Mouse (Mus musculus) liver, embryonic 11.5 days (tissue): ENCODE results near the gene Mllt3. TPM values are rescaled to one million over a fixed set of nuclear protein-coding genes. Genes with fewer than 3 reads are reported as not detected.

ENCODE experiments used
- ATAC-seq: fragments of 200-750 bp; cut with Nextera tagmentation; replicated peaks from 2 replicates; pipeline ENCODE4 v1.8.0; 2017; ENCODE audit warnings: moderate number of reproducible peaks, mild to moderate bottlenecking, moderate TSS enrichment, moderate library complexity; ENCODE audit not compliant: low FRiP score
- DNase-seq: peaks from one replicate; pipeline ENCODE4 v3.0.0-alpha.2; 2017; ENCODE audit warnings: low spot score
- H3K27ac ChIP-seq: fragments of 300-500 bp; sonication (generic); 2 replicates; pipeline ENCODE4 v1.5.1; 2014; ENCODE audit warnings: mild to moderate bottlenecking, low read depth, low read length, control low read depth
- H3K27me3 ChIP-seq: fragments of 300-500 bp; sonication (generic); replicated peaks from 2 replicates; pipeline ENCODE4 v1.6.1; 2014; ENCODE audit warnings: low read length, mixed read lengths; ENCODE audit not compliant: control insufficient read depth, insufficient read depth
- H3K36me3 ChIP-seq: fragments of 300-500 bp; sonication (generic); 2 replicates; pipeline ENCODE4 v1.6.1; 2014; ENCODE audit warnings: mild to moderate bottlenecking, low read length, moderate library complexity, mixed read lengths; ENCODE audit not compliant: control insufficient read depth, insufficient read depth
- H3K4me1 ChIP-seq: fragments of 300-500 bp; sonication (generic); replicated peaks from 2 replicates; pipeline ENCODE4 v1.6.1; 2014; ENCODE audit warnings: low read length, mixed read lengths; ENCODE audit not compliant: control insufficient read depth, insufficient read depth
- H3K4me2 ChIP-seq: fragments of 300-500 bp; sonication (generic); 2 replicates; pipeline ENCODE4 v1.6.1; 2014; ENCODE audit warnings: mild to moderate bottlenecking, control low read depth, moderate library complexity
- H3K4me3 ChIP-seq: fragments of 300-500 bp; sonication (generic); 2 replicates; pipeline ENCODE4 v1.5.1; 2014; ENCODE audit warnings: low read depth, low read length, control low read depth
- H3K9ac ChIP-seq: fragments of 300-500 bp; sonication (generic); 2 replicates; pipeline ENCODE4 v1.6.1; 2014; ENCODE audit warnings: low read depth, low read length, control low read depth
- H3K9me3 ChIP-seq: fragments of 300-500 bp; sonication (generic); 2 replicates; pipeline ENCODE4 v1.6.1; 2016; ENCODE audit warnings: low read length, inconsistent platforms, mixed read lengths; ENCODE audit not compliant: control insufficient read depth
- WGBS: fragments of 180-500 bp; shearing (Covaris S2); extraction: QIAGEN DNeasy Blood & Tissue Kit; methylation state at CpG from one replicate; pipeline ENCODE4 v1.1.7; 2014; 5-methylcytosine and 5-hydroxymethylcytosine counted together
- polyA plus RNA-seq: library from polyadenylated mRNA; unstranded; fragments of >200 nt; fragmentation: Nextera tagmentation; extraction: Ambion mirVana; gene quantifications from 2 replicates; pipeline ENCODE4 v1.2.1, GENCODE M21; 2014

Gene Mllt3
- polyA plus RNA-seq, 1 experiment from 2014 or later: 77.5 TPM

DNA sequence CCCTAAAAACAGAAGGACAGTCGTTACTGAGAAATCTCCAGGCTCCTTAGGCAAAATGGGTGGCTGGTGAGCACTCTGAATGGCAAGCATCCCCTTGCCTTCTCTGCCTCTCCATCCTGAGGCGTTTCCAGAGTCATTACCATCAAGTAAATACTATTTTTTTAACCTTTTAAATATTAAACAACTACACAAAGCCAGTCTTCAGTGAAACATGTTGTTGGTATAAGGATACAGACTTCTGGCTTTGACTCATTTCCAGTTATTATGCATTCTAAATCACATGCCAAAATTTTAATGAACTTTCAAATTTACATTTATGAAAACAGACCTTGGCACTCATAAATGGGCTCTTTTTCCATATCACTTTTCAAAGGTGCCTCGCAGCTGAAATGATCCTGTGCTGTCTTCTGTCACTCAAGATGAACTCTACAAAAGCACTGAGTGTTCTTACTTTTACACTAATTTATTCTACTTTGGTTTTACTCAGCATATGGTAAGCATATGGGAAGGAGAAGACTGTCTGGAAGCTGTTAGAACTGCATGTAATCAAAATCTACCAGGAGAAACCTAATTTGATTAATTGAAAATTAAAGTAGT, 104.5 kb downstream of the Mllt3 start:
- DNase-seq (no peak), ATAC-seq (no peak)
- H3K9me3 ChIP-seq: no peaks in the 10 kb centered on the region
- no peaks in the 10 kb centered on the region for H3K27me3 ChIP-seq
- no peaks in the 10 kb centered on the region for H3K36me3 ChIP-seq
- H3K4me1 ChIP-seq: peaks cover 8% of the 10 kb centered on the region; the same call in 1 of the 2 replicates
- H3K27ac ChIP-seq: no peak overlapping the region
- H3K4me2 ChIP-seq: no peak overlapping the region
- 70% methylated on average over 3 of the region's 3 CpGs for WGBS
- no peak overlapping the region for H3K4me3 ChIP-seq
- H3K9ac ChIP-seq: no peak overlapping the region

DNA sequence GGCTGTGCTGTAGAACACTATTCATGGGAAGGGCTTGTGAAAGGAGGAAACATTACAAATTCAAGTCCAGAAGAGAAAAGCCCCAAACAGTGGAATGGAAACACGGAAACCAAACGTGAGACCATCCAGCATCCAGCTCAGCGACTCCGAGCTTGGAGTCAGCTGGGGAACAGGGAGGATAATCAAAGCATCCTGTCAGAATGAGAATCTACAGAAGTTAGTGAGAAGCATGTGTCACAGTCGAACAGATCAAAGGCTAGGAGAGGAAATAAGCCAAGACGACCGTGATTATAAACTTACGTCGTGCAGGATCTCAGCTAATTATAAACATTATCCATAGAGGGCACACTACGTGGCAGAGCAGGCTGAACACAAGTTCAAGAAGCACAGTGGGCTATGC, 105.8 kb downstream of the Mllt3 start:
- Histone ChIP-seq H3K4me2 (no peak overlapping the region), H3K27ac (no peak overlapping the region), H3K36me3 (no peaks in the 10 kb centered on the region), H3K9me3 (no peaks in the 10 kb centered on the region), H3K4me3 (no peak overlapping the region), H3K4me1 (peaks cover 8% of the 10 kb centered on the region; the same call in 1 of the 2 replicates), H3K27me3 (no peaks in the 10 kb centered on the region), H3K9ac (no peak overlapping the region)
- no peak for ATAC-seq
- 60% methylated on average over 10 of the region's 10 CpGs for WGBS
- DNase-seq: no peak

DNA sequence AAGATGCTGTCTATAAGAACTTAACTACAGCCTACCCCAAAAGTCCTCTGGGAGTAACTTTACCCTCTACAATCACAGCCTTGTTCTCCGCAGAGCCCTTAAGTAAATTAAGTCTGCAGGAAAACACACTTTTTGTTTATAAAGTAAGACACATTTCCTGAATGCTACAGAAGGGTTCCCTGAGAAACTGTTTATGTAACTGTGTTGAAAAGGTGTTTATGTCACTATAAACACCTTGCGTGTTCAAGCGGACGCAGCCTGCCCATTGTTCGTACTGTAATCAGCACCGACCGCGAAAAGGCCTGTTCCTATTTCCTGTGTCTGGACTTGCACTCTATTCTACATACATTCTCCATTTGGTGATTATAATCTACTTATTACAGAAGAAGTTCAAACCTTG, 112.5 kb downstream of the Mllt3 start:
- H3K27me3 ChIP-seq: no peaks in the 10 kb centered on the region
- H3K27ac ChIP-seq: no peak overlapping the region
- ATAC-seq (no peak), DNase-seq (no peak)
- 87% methylated on average over 8 of the region's 8 CpGs for WGBS
- no peaks in the 10 kb centered on the region for H3K36me3 ChIP-seq
- no peak overlapping the region for H3K4me2 ChIP-seq
- H3K4me3 ChIP-seq: no peak overlapping the region
- no peaks in the 10 kb centered on the region for H3K9me3 ChIP-seq
- H3K9ac ChIP-seq: no peak overlapping the region
- no peaks in the 10 kb centered on the region for H3K4me1 ChIP-seq

DNA sequence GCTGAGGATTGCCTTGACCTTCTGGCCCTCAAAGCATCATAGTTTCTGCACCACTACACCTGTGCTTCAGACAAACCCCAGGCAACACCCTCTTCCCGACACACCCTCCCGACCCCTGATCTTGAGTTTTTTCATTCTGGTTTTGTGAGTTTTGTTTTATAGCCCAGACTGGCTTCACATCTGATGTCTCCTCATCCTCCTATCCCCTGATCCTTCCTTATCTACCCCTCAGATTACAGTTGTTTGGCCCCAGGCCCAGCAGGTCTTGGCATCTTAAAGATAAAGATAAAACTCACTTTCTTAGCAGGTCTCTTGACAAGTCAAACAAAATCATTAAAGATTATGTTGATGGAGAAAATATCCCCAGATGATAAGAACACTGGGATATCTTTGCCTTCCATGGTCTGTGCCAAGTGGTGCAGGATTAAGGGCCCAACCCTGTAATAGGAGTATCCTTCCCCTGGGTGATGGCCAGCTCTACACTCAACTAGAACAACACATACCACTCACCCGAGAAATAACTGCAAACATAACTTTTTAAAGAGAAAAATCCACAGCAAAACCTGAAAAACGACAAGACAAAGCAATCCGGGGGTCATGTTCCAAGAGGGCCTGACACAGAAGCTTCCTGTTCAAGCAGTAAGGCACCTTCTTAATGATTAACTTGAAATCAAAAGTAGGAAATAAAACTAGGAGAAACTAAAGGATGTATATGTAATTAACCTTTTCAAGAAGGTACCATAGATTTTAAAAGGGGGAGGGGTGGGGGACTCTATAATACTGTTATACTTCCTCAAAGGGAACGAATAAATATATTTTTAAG, 121.8 kb downstream of the Mllt3 start:
- Histone ChIP-seq H3K27ac (no peak overlapping the region), H3K4me3 (no peak overlapping the region), H3K27me3 (no peaks in the 10 kb centered on the region), H3K9me3 (no peaks in the 10 kb centered on the region), H3K36me3 (no peaks in the 10 kb centered on the region), H3K9ac (no peak overlapping the region), H3K4me2 (no peak overlapping the region), H3K4me1 (no peaks in the 10 kb centered on the region; the same call in 1 of the 2 replicates)
- DNase-seq: no peak
- 68% methylated on average over 6 of the region's 6 CpGs for WGBS
- ATAC-seq: no peak

DNA sequence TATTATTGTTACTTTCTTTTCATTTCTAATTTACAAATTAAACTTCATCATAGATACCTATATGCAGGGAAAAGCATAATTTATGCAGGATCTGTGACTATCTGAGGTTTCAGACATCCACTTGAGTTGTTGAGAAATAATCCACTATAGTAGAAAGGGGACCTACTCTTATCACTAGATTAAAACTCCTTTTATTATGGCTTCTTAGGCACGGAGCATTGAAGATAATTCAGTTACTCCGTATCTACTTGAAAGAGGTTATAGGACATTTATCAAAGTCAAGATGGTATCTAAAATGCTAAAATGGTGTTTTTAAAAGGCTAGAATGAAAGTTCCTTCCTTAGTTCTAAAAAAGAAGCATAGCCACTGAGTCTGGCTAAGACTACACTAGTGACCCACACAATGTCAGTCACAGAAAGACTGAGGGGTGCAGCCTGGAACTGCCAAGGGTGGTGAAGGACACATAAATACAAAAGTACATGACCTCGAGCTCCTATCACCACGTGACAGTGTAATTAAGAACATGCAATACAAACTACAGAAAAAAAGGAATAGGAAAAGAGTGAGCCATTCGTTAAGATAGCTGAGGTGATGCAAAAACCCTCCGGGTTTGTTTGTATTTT, 127.9 kb downstream of the Mllt3 start:
- ATAC-seq (no peak), DNase-seq (no peak)
- Histone ChIP-seq H3K4me1 (peaks cover 4% of the 10 kb centered on the region; the same call in 1 of the 2 replicates), H3K27me3 (no peaks in the 10 kb centered on the region), H3K4me3 (no peak overlapping the region), H3K9ac (no peak overlapping the region), H3K4me2 (no peak overlapping the region), H3K36me3 (no peaks in the 10 kb centered on the region), H3K27ac (no peak overlapping the region), H3K9me3 (no peaks in the 10 kb centered on the region)
- 54% methylated on average over 6 of the region's 6 CpGs for WGBS

DNA sequence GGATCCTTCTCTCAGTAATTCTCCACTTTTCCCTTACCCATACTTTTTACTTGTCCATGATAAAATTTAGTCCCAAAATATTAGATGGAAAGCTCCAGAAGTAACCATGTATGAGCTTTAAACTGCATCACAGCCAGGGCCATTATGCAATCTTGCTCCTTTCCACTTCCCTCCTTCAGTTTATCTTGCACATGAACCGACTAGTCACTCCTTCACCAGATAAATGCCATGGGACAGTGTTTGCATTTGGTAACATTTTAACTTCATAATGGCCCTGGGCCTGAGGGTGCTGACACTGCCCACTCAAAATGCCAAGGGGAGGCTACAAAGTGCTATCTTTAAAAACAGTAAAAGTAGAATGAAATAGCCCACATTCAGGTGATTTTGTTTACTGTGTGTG, 128.4 kb downstream of the Mllt3 start:
- H3K27ac ChIP-seq: no peak overlapping the region
- no peaks in the 10 kb centered on the region for H3K36me3 ChIP-seq
- no peak overlapping the region for H3K9ac ChIP-seq
- ATAC-seq (no peak), DNase-seq (no peak)
- H3K27me3 ChIP-seq: no peaks in the 10 kb centered on the region
- H3K4me3 ChIP-seq: no peak overlapping the region
- H3K4me2 ChIP-seq: no peak overlapping the region
- H3K9me3 ChIP-seq: no peaks in the 10 kb centered on the region
- peaks cover 4% of the 10 kb centered on the region; the same call in 1 of the 2 replicates for H3K4me1 ChIP-seq
- 14% methylated on average over 1 of the region's 1 CpGs for WGBS

DNA sequence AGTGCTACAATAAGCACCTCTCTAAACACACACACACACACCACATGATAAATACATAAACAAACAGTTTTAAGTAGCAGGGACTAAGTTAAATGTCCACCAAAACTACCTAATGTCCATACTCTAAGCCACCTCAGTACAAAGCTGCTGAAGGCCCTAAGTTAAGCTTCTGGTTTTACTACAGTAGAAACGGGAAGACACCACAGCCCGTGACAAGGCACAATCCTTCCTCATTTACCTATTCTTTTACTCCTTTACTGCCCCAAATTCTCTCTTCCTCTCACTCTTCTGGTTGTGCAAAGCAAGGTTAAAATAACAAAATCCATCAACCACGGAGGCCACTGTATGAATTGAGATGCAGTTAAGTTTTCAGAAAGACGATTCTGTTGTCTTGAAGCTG, 130.6 kb downstream of the Mllt3 start:
- no peak overlapping the region for H3K4me2 ChIP-seq
- H3K9me3 ChIP-seq: no peaks in the 10 kb centered on the region
- ATAC-seq (no peak), DNase-seq (no peak)
- H3K36me3 ChIP-seq: no peaks in the 10 kb centered on the region
- H3K27ac ChIP-seq: no peak overlapping the region
- H3K4me1 ChIP-seq: peaks cover 4% of the 10 kb centered on the region; the same call in 1 of the 2 replicates
- no peaks in the 10 kb centered on the region for H3K27me3 ChIP-seq
- no peak overlapping the region for H3K9ac ChIP-seq
- H3K4me3 ChIP-seq: no peak overlapping the region
- 81% methylated on average over 4 of the region's 4 CpGs for WGBS

DNA sequence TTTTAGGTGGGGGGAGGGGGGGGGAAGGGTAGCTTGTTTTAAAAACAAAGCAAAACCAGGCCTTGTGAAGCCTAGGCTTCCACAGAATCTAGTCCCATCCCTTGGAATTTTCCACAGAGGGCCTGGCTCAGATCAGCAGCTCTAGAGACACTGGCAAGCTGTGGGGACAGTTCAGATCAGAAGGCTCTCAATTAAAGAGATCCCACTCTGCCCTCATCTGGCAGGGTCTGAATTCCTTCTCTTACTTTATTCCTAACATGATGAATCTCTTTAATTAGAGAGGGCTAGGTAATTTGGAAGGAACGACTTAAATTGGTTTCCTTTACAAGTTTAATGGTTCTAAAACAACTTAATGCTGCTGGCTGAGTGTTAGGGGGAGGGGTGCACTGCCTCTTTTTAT, 132.0 kb downstream of the Mllt3 start:
- H3K27ac ChIP-seq: no peak overlapping the region
- no peak overlapping the region for H3K4me2 ChIP-seq
- H3K36me3 ChIP-seq: no peaks in the 10 kb centered on the region
- no peak overlapping the region for H3K4me3 ChIP-seq
- WGBS: 45% methylated on average over 1 of the region's 1 CpGs
- H3K9ac ChIP-seq: no peak overlapping the region
- H3K4me1 ChIP-seq: peaks cover 4% of the 10 kb centered on the region; the same call in 1 of the 2 replicates
- ATAC-seq (no peak), DNase-seq (no peak)
- H3K27me3 ChIP-seq: no peaks in the 10 kb centered on the region
- H3K9me3 ChIP-seq: no peaks in the 10 kb centered on the region
